Mouse (Mus musculus) layer of hippocampus, adult 11-12 months (tissue): Measurements from ENCODE around the gene Gbf1.
A peak's percentile ranks its signal among the peaks of the same experiment; 100 is the strongest.

Source experiments
- DNase-seq: peaks from one replicate; pipeline ENCODE4 v3.0.0; 2022; ENCODE audit warnings: low spot score

Gene Gbf1

GRCm38 (mm10) chr19:46315752-46316610 is 163.7 kb downstream of the Gbf1 start:
- peak; percentile 25 for DNase-seq

- peak; percentile 81 for DNase-seq
Measured at GRCm38 (mm10) chr19:46316846-46317545, 164.7 kb downstream of the Gbf1 start.

GRCm38 (mm10) chr19:46317546-46317885 is 165.2 kb downstream of the Gbf1 start:
- DNase-seq = peak; percentile 15

GRCm38 (mm10) chr19:46318031-46318471 is 165.7 kb downstream of the Gbf1 start:
- DNase-seq = peak; percentile 52

GRCm38 (mm10) chr19:46318586-46319378 is 166.5 kb downstream of the Gbf1 start:
- peak; percentile 90 for DNase-seq

- no peak for DNase-seq
Measured at GRCm38 (mm10) chr19:46320076-46320785, 167.9 kb downstream of the Gbf1 start.

- no peak for DNase-seq
Measured at GRCm38 (mm10) chr19:46321101-46321943, 169.0 kb downstream of the Gbf1 start.

GRCm38 (mm10) chr19:46322144-46322995 is 170.1 kb downstream of the Gbf1 start:
- DNase-seq = no peak

- no peak for DNase-seq
Measured at GRCm38 (mm10) chr19:46322996-46323572, 170.8 kb downstream of the Gbf1 start.

GRCm38 (mm10) chr19:46323716-46324115 is 171.4 kb downstream of the Gbf1 start:
- no peak for DNase-seq

- DNase-seq = no peak
Measured at GRCm38 (mm10) chr19:46324366-46324765, 172.1 kb downstream of the Gbf1 start.

- no peak for DNase-seq
Measured at GRCm38 (mm10) chr19:46324918-46325317, 172.6 kb downstream of the Gbf1 start.

- no peak for DNase-seq
Measured at GRCm38 (mm10) chr19:46326019-46326755, 173.9 kb downstream of the Gbf1 start.

- DNase-seq = no peak
Measured at GRCm38 (mm10) chr19:46326756-46327305, 174.5 kb downstream of the Gbf1 start, which contains the start of gene Psd. Gene Psd, minus strand, starts transcription at chr19:46327156.

- no peak for DNase-seq
Measured at GRCm38 (mm10) chr19:46327531-46328064, 175.3 kb downstream of the Gbf1 start.

GRCm38 (mm10) chr19:46328081-46329030 is 176.0 kb downstream of the Gbf1 start, which contains the start of gene Fbxl15:
Gene Fbxl15, plus strand, starts transcription at chr19:46328184.
- DNase-seq = peak; percentile 97
